Mouse (Mus musculus) hindbrain, postnatal 0 days (tissue): ENCODE measurements around the gene Ssr2. TPM values are rescaled to one million over a fixed set of nuclear protein-coding genes. Genes with fewer than 3 reads are reported as not detected.
A peak's percentile ranks its signal among the peaks of the same experiment; 100 is the strongest.

Source experiments
- ATAC-seq: fragments of 200-750 bp; cut with Nextera tagmentation; 2 replicates; pipeline ENCODE4 v1.8.0; 2017; ENCODE audit warnings: mild to moderate bottlenecking, moderate TSS enrichment, moderate library complexity
- DNase-seq: peaks from one replicate; pipeline ENCODE4 v3.0.0-alpha.2; 2015; ENCODE audit warnings: low spot score
- H3K27ac ChIP-seq: fragments of 300-500 bp; sonication (generic); 2 replicates; pipeline ENCODE4 v1.5.1; 2014; ENCODE audit warnings: mild to moderate bottlenecking
- H3K27me3 ChIP-seq: fragments of 300-500 bp; sonication (generic); 2 replicates; pipeline ENCODE4 v1.6.1; 2014; ENCODE audit warnings: low read length, mixed read lengths; ENCODE audit not compliant: insufficient read depth
- H3K36me3 ChIP-seq: fragments of 300-500 bp; sonication (generic); 2 replicates; pipeline ENCODE4 v1.6.1; 2014; ENCODE audit warnings: low read length, mixed read lengths; ENCODE audit not compliant: insufficient read depth
- H3K4me1 ChIP-seq: fragments of 300-500 bp; sonication (generic); 2 replicates; pipeline ENCODE4 v1.6.1; 2014; ENCODE audit warnings: antibody characterized with exemption, low read length, mixed read lengths; ENCODE audit not compliant: insufficient read depth
- H3K4me2 ChIP-seq: fragments of 300-500 bp; sonication (generic); 2 replicates; pipeline ENCODE4 v1.6.1; 2014; ENCODE audit warnings: low read depth, mild to moderate bottlenecking, low read length, moderate library complexity, mixed read lengths
- H3K4me3 ChIP-seq: fragments of 300-500 bp; sonication (generic); 2 replicates; pipeline ENCODE4 v1.5.1; 2014; ENCODE audit warnings: low read length
- H3K9ac ChIP-seq: fragments of 300-500 bp; sonication (generic); replicated peaks from 2 replicates; pipeline ENCODE4 v1.6.1; 2014; ENCODE audit warnings: mild to moderate bottlenecking, low read length, moderate library complexity, mixed read lengths
- H3K9me3 ChIP-seq: fragments of 300-500 bp; sonication (generic); 2 replicates; pipeline ENCODE4 v1.6.1; 2016; ENCODE audit warnings: low read length, mixed read lengths
- CTCF ChIP-seq: IDR thresholded peaks from 2 replicates; pipeline ENCODE4 v1.5.1; 2016; ENCODE audit warnings: antibody characterized with exemption, control low read depth, low read depth
- WGBS: fragments of 180-500 bp; shearing (Covaris S2); extraction: QIAGEN DNeasy Blood & Tissue Kit; methylation state at CpG from one replicate; pipeline ENCODE4 v1.1.7; 2014; 5-methylcytosine and 5-hydroxymethylcytosine counted together
- polyA plus RNA-seq: library from polyadenylated mRNA; unstranded; fragments of >200 nt; fragmentation: Nextera tagmentation; extraction: Ambion mirVana; gene quantifications from 2 replicates; pipeline ENCODE4 v1.2.1, GENCODE M21; 2015
- total RNA-seq: library from RNA; depleted of rRNA; stranded (reverse); fragments of >200 nt; gene quantifications from 2 replicates; pipeline ENCODE4 v1.2.3, GENCODE M21; 2014

Ssr2 gene
- total and polyA plus RNA-seq, 2 experiments from 2014 or later = 210 to 307 TPM

DNA sequence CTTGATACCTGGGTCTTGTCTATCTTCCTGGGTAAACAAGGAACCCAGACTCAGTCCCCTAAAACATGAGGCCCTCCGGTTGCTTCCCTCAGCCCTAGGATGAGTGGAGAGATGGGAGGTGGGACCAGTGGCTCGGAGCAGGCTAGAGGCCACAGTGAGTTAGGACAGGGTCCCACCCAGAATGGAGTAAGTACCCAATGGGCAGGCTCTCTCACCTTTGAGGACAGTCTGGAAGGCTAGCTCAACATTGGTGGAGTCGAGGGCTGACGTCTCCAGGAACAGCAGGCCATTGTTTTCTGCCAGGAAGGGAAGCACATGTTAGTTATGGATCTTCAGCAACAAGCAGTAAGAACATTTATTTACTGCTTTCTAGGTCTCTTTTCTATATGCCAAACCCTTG lies 33.2 kb upstream of the Ssr2 start:
- Histone ChIP-seq H3K4me1 (peaks cover 8% of the 10 kb centered on the region), H3K4me3 (no peak overlapping the region), H3K27me3 (no peaks in the 10 kb centered on the region), H3K9me3 (no peaks in the 10 kb centered on the region), H3K9ac (no peak overlapping the region), H3K36me3 (peaks cover 14% of the 10 kb centered on the region), H3K27ac (peak overlapping the region; percentile 76), H3K4me2 (no peak overlapping the region)
- TF ChIP-seq CTCF = no peak
- ATAC-seq (no peak), DNase-seq (no peak)
- 69% methylated on average over 4 of the region's 4 CpGs for WGBS

DNA sequence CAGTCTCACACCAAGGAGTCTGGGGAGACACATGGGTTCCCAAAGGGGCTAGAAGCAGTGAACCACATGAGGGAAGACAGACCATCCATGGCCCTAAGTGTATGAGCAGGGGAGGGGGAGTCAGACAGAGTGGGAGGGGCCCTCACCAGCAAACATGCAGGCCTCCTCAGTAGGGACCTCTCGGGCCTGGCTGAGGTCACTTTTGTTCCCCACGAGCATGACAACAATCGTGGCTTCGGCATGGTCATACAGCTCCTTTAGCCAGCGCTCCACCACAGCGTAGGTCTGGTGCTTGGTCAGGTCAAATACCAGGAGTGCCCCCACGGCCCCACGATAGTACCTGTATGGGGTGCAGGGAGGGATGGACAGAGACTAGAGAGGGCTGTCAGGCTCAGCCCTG lies 32.5 kb upstream of the Ssr2 start:
- TF ChIP-seq CTCF = no peak
- ATAC-seq = no peak

DNA sequence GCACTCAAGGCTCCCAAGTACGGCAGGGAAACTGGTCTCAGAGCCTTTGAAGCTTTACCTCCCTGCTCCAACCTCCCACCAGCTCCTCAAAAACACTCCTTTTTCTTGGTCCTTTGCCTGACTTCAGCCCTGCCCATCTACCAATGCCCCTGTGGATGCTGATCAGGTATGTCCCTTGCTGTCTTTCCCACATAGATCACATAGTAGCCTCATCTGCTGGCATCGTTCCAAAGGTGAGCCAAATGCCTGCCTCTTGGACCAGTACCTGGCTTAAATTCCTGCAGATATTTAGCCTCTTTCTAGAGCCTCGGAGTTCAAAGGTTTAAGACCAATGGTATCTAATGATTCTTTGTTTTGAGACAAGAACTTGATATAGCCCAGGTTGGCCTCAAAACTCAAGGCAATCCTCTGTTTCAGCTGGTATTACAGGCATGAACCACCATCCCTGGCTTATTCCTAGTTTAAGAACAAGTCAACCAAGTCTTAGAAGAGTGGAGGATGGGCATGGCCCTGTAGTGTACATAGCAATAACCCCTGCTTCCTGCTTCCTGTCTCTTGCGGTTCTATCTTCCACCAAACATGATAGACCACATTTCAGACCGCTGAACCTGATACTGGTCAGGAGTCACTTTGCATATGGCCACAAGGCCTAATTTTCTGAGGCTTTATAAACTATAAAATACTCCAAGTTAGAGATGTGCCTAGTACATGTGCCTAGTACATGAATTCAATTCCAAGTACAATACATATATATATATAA lies 31.8 kb upstream of the Ssr2 start:
- no peaks in the 10 kb centered on the region for H3K9me3 ChIP-seq
- ATAC-seq = no peak
- peaks cover 5% of the 10 kb centered on the region for H3K4me1 ChIP-seq
- H3K4me3 ChIP-seq = no peak overlapping the region
- H3K27ac ChIP-seq = no peak overlapping the region
- H3K36me3 ChIP-seq = 0 out of 2 replicates have a peak, but pooled peaks cover 4% of the 10 kb centered on the region
- DNase-seq = no peak
- no peak overlapping the region for H3K9ac ChIP-seq
- no peak overlapping the region for H3K4me2 ChIP-seq
- no peaks in the 10 kb centered on the region for H3K27me3 ChIP-seq
- 66% methylated on average over 5 of the region's 5 CpGs for WGBS
- no peak for TF ChIP-seq CTCF

More for the DNA sequence above, 32.5 kb upstream of the Ssr2 start:
- DNase-seq = no peak
- no peaks in the 10 kb centered on the region for H3K9me3 ChIP-seq
- H3K9ac ChIP-seq = no peak overlapping the region
- H3K27me3 ChIP-seq = no peaks in the 10 kb centered on the region
- 0 out of 2 replicates have a peak overlapping the region, but pooled peaks have one; percentile 76 for H3K27ac ChIP-seq
- H3K4me3 ChIP-seq = no peak overlapping the region
- 0 out of 2 replicates have a peak, but pooled peaks cover 10% of the 10 kb centered on the region for H3K36me3 ChIP-seq
- whole genome bisulfite sequencing = 81% methylated on average over 8 of the region's 8 CpGs
- H3K4me1 ChIP-seq = peaks cover 8% of the 10 kb centered on the region
- H3K4me2 ChIP-seq = no peak overlapping the region

DNA sequence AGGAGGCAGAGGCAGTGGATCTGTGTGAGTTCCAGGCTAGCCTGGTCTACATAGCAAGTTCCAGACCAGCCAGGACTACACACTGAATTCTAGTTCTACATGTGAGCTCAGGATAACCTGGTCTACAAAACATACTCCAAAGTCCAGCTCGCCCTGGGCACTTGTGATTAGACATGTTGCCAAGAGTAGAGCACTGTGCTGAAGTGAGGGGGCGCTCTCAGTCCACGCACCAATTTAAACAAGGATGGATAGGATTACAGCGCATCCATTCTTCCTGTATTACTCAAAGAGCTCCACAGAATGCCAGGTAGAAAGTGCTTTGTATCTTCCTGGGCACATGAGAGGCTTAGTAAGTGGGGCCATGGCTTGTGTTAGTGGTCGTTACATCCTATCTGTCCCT lies 31.2 kb upstream of the Ssr2 start:
- 33% methylated on average over 5 of the region's 5 CpGs for whole genome bisulfite sequencing
- no peak overlapping the region for H3K4me3 ChIP-seq
- DNase-seq = peak; percentile 55
- no peak for ATAC-seq
- peaks cover 5% of the 10 kb centered on the region for H3K4me1 ChIP-seq
- H3K9ac ChIP-seq = no peak overlapping the region
- H3K27ac ChIP-seq = no peak overlapping the region
- H3K4me2 ChIP-seq = no peak overlapping the region
- 0 out of 2 replicates have a peak, but pooled peaks cover 4% of the 10 kb centered on the region for H3K36me3 ChIP-seq
- H3K27me3 ChIP-seq = no peaks in the 10 kb centered on the region
- peak; percentile 71 for TF ChIP-seq CTCF
- no peaks in the 10 kb centered on the region for H3K9me3 ChIP-seq

DNA sequence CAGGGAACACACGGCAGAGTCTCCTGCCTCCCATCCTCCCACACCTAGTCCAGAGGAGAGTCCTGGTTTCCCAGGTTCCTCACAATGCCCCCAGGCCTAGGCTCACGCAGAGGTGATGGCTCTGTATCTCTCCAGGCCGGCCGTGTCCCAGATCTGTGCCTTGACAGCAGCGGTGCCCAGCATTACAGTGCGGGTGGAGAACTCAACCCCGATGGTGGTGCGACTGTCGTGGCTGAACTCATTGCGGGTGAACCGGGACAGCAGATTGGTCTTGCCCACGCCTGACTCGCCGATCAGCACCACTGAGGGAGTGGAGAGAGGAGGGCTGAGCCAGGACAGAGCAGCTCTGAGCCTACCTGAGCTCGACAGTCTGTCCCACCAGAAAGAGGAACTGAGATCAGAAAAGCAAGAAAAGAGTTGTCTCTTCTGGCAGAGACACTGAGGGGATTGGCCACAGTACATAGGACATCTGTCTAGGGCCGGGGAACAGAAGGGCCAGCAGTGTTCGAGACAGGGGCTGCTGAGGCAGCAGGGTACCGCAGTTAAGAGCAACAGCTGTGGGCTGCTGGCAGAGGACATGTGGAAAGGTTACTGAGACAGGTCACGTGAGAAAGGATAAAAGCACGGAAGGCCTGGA lies 30.6 kb upstream of the Ssr2 start:
- Histone ChIP-seq H3K4me2 (no peak overlapping the region), H3K4me1 (peaks cover 5% of the 10 kb centered on the region), H3K27me3 (no peaks in the 10 kb centered on the region), H3K36me3 (0 out of 2 replicates have a peak, but pooled peaks cover 4% of the 10 kb centered on the region), H3K27ac (no peak overlapping the region; the same call in 1 of the 2 replicates), H3K9me3 (no peaks in the 10 kb centered on the region), H3K4me3 (no peak overlapping the region), H3K9ac (no peak overlapping the region)
- no peak for TF ChIP-seq CTCF
- ATAC-seq = no peak
- DNase-seq = no peak
- 61% methylated on average over 20 of the region's 20 CpGs for WGBS

DNA sequence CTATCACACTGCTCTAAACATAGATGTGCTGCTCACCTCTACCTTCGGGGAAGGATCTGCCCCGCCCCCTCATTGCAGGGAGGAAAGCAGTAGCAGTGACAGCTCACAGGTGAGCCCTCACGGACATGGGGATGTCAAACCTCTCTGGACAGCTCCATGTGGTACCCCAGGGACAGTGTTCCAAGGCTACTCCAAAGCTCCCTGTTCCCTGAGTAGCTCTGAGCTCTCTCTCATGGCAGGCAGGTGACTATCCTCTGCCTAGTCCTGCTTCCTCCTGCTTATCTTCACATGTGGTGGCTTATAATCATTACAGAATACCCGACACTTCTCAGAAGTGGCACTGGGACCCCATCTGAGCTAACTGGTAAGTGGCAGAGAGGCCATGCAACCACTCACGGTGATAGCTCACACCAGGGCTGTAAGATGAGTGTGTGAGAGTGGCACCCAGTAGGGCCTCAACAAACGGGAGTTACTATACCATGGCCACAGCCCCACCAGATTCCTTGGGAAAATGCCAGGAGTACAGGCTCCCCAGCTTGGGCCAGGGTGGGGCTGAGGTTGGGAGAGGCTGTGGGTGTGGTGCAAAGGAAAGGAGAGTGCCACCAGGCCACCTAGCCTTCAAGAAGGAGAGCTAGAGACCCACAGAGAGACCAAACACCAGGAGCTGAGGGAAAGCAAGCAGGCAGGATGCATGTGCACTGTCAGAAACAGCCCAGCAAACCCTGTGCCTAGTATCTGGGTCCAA lies 28.8 kb upstream of the Ssr2 start:
- TF ChIP-seq CTCF = no peak
- H3K27me3 ChIP-seq = no peaks in the 10 kb centered on the region
- 79% methylated on average over 6 of the region's 6 CpGs for WGBS
- H3K4me3 ChIP-seq = no peak overlapping the region
- H3K4me1 ChIP-seq = peaks cover 2% of the 10 kb centered on the region
- H3K36me3 ChIP-seq = no peaks in the 10 kb centered on the region
- DNase-seq = no peak
- H3K9me3 ChIP-seq = no peaks in the 10 kb centered on the region
- H3K4me2 ChIP-seq = no peak overlapping the region
- H3K9ac ChIP-seq = no peak overlapping the region
- no peak overlapping the region for H3K27ac ChIP-seq
- no peak for ATAC-seq
